ENCODE assay signal across 20 mouse cellular contexts in the genomic region with DNA sequence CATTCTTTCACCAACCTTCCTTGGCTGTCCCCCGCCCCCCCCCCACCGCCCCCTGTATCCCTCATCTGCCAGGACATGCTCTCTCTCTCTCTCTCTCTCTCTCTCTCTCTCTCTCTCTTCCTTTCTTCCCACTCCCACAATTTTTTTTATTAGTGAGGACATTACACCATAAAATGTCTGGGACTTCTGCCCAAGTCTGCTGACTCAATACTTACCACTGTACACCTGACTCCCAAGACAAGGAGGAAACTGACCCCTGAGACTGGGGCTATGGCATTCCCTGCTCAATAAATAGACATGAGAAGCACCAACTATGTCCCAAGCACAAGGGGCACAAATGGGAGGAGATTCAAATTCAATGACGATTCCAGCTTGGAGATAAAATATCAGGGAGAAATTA.
"Had no signal": no experiment of that assay in that cellular context is flagged by ENCODE, and none has a peak within 500 bp of the region (broad histone marks: within the 10 kb centered on the region; RNA-seq: fewer than 3 reads in every experiment).

No protein-coding gene starts in this region.

- H3K27ac ChIP-seq: lung, embryonic 15.5 days; macrophage; midbrain, embryonic 13.5 days; midbrain, embryonic 15.5 days; neural tube, embryonic 13.5 days; neural tube, embryonic 15.5 days had no signal

- DNase-seq: liver, postnatal 0 days; lung, adult 2 months; lung, postnatal 14 days; lung, postnatal 36 days; retina, postnatal 1 day; right cerebral cortex, adult 18-20 months; right cerebral cortex, postnatal 25 days; right cerebral cortex, postnatal 4 days; spleen, adult 18-20 months; thymus, adult 18-20 months; thymus, postnatal 14 days; thymus, postnatal 36 days had no signal

- H3K4me3 ChIP-seq: lung, embryonic 15.5 days; megakaryocyte, embryonic 14.5 days; midbrain, embryonic 13.5 days; midbrain, embryonic 15.5 days; myocyte; neural tube, embryonic 13.5 days; neural tube, embryonic 15.5 days had no signal
